In genomic region chr1:132388813-132389803, GRCm38 (mm10) we compare ENCODE assay signal across 8 mouse cellular contexts. TPM values are rescaled to one million over a fixed set of nuclear protein-coding genes. Genes with fewer than 3 reads are reported as not detected.
DNase-seq lines count a peak whose midpoint lies in the region; ATAC-seq and TF ChIP-seq lines count a peak whose summit lies in the region.

No protein-coding gene starts in this region.

- H3K36me3 ChIP-seq in spleen, adult 2 months (ENCODE audit: control insufficient read depth, insufficient read depth, low read length), result no peaks in the 10 kb centered on the region
- H3K36me3 ChIP-seq in forebrain, embryonic 13.5 days (ENCODE audit: poor library complexity, severe bottlenecking), result 0 out of 2 replicates have a peak, but pooled peaks cover under 1% of the 10 kb centered on the region
- H3K36me3 ChIP-seq in limb, embryonic 10.5 days, result peaks cover 4% of the 10 kb centered on the region
- no peaks in the 10 kb centered on the region for H3K36me3 ChIP-seq in midbrain, embryonic 16.5 days (ENCODE audit: control insufficient read depth, insufficient read depth, low read length)

- TF ChIP-seq CTCF in spleen, adult 2 months (IDR thresholded peaks at IDR 0.05; ENCODE audit: extremely low read depth, insufficient read depth, insufficient read length, insufficient replicate concordance), result no peak

- peak overlapping the region; percentile 60 for H3K27ac ChIP-seq in spleen, adult 2 months (ENCODE audit: insufficient read depth, low read length)
- H3K27ac ChIP-seq in forebrain, embryonic 13.5 days, result no peak overlapping the region
- H3K27ac ChIP-seq in limb, embryonic 10.5 days, result peak overlapping the region; percentile 53; the same call in 1 of the 2 replicates
- H3K27ac ChIP-seq in midbrain, embryonic 16.5 days (ENCODE audit: low read length), result peak overlapping the region; percentile 6; the same call in 1 of the 2 replicates

- peaks cover 9% of the 10 kb centered on the region for H3K27me3 ChIP-seq in spleen, adult 2 months (ENCODE audit: control insufficient read depth, insufficient read depth, low read length)
- H3K27me3 ChIP-seq in forebrain, embryonic 13.5 days, result no peaks in the 10 kb centered on the region
- no peaks in the 10 kb centered on the region for H3K27me3 ChIP-seq in limb, embryonic 10.5 days (ENCODE audit: low read depth, poor library complexity, severe bottlenecking)
- H3K27me3 ChIP-seq in midbrain, embryonic 16.5 days (ENCODE audit: control insufficient read depth, insufficient read depth, low read depth, low read length), result no peaks in the 10 kb centered on the region

- 0 out of 2 replicates have a peak overlapping the region, but pooled peaks have one; percentile 6 for H3K4me3 ChIP-seq in spleen, adult 2 months (ENCODE audit: extremely low read depth, insufficient read depth, insufficient read length)
- peak overlapping the region; percentile 69 for H3K4me3 ChIP-seq in forebrain, embryonic 13.5 days
- H3K4me3 ChIP-seq in limb, embryonic 10.5 days, result peak overlapping the region; percentile 79
- peak overlapping the region; percentile 69 for H3K4me3 ChIP-seq in midbrain, embryonic 16.5 days (ENCODE audit: low read depth, low read length)

- no peak for TF ChIP-seq POLR2A in spleen, adult 2 months (IDR thresholded peaks at IDR 0.05; ENCODE audit: low read depth, low read length)

- peak overlapping the region; percentile 89 for H3K9ac ChIP-seq in forebrain, embryonic 13.5 days
- peak overlapping the region; percentile 87 for H3K9ac ChIP-seq in midbrain, embryonic 16.5 days (ENCODE audit: low read depth, low read length)

- no peak for ATAC-seq in forebrain, embryonic 13.5 days
- no peak for ATAC-seq in midbrain, embryonic 16.5 days
- ATAC-seq in CD4-positive, CD25-positive, alpha-beta regulatory T cell, adult 4 months, result no peak

- DNase-seq in spleen, adult 2 months (ENCODE audit: low read depth in 1 of 2, low spot score in 2 of 2), result no peak
- DNase-seq in spleen, adult 18-20 months, result no peak
- no peak for DNase-seq in limb, embryonic 10.5 days (ENCODE audit: low spot score)
- DNase-seq in gastrocnemius, adult 8-10 months (ENCODE audit: low spot score in 2 of 2), result no peak
- no peak for DNase-seq in layer of hippocampus, adult 8-10 months (ENCODE audit: low spot score in 2 of 2)

- peaks cover 9% of the 10 kb centered on the region for H3K4me1 ChIP-seq in spleen, adult 2 months (ENCODE audit: control insufficient read depth, insufficient read depth, insufficient read length)
- H3K4me1 ChIP-seq in forebrain, embryonic 13.5 days, result peaks cover 78% of the 10 kb centered on the region
- peaks cover 73% of the 10 kb centered on the region for H3K4me1 ChIP-seq in limb, embryonic 10.5 days
- H3K4me1 ChIP-seq in midbrain, embryonic 16.5 days (ENCODE audit: control insufficient read depth, insufficient read depth, low read length), result peaks cover 68% of the 10 kb centered on the region

- WGBS in spleen, adult 2 months, result 69% methylated on average over 8 of the region's 8 CpGs
- 55% methylated on average over 8 of the region's 8 CpGs for WGBS in forebrain, embryonic 13.5 days
- WGBS in limb, embryonic 10.5 days, result 49% methylated on average over 8 of the region's 8 CpGs
- WGBS in midbrain, embryonic 16.5 days, result 48% methylated on average over 8 of the region's 8 CpGs

- no peaks in the 10 kb centered on the region for H3K9me3 ChIP-seq in forebrain, embryonic 13.5 days (replicated peaks)
- no peaks in the 10 kb centered on the region for H3K9me3 ChIP-seq in limb, embryonic 10.5 days (replicated peaks)
- H3K9me3 ChIP-seq in midbrain, embryonic 16.5 days (replicated peaks; ENCODE audit: control insufficient read depth, low read length, poor library complexity, severe bottlenecking), result no peaks in the 10 kb centered on the region

- peak overlapping the region; percentile 87 for H3K4me2 ChIP-seq in forebrain, embryonic 13.5 days
- peak overlapping the region; percentile 85 for H3K4me2 ChIP-seq in midbrain, embryonic 16.5 days (ENCODE audit: low read length)

RNA-seq across cellular contexts. Expression of gene Tmcc2, which starts 2.0 kb away (rescaled TPM):
- 116 and 244 TPM in 2 replicates for polyA plus RNA-seq in spleen, adult 2 months (2012; rRNA removed)
- polyA plus RNA-seq in forebrain, embryonic 13.5 days (2015; fragmentation: Nextera tagmentation; extraction: Ambion mirVana), result 16.7 and 19.7 TPM in 2 replicates
- 7.6 and 8.0 TPM in 2 replicates for polyA plus RNA-seq in limb, embryonic 10.5 days (2016; fragmentation: Nextera tagmentation; extraction: Ambion mirVana)
- 33.3 and 38.1 TPM in 2 replicates for polyA plus RNA-seq in midbrain, embryonic 16.5 days (2015; fragmentation: Nextera tagmentation; extraction: Ambion mirVana)
- 10 to 100 TPM; 38.8 to 60.0 (median 49.4) TPM for total RNA-seq in gastrocnemius, adult 8-10 months (2022)
- 1 to 10 TPM; 1.0 to 1.2 TPM for polyA plus RNA-seq in CD4-positive, CD25-positive, alpha-beta regulatory T cell, adult 4 months (2017; shearing (Covaris generic))
- total RNA-seq in layer of hippocampus, adult 8-10 months (2022), result 100 to 1,000 TPM; 201 to 235 (median 218) TPM

RNA-seq across cellular contexts. Expression of gene Dstyk, which starts 28.2 kb away (rescaled TPM):
- polyA plus RNA-seq in spleen, adult 2 months (2012; rRNA removed), result 4.6 and 5.3 TPM in 2 replicates
- 10.5 and 12.5 TPM in 2 replicates for polyA plus RNA-seq in forebrain, embryonic 13.5 days (2015; fragmentation: Nextera tagmentation; extraction: Ambion mirVana)
- polyA plus RNA-seq in limb, embryonic 10.5 days (2016; fragmentation: Nextera tagmentation; extraction: Ambion mirVana), result 13.3 and 15.9 TPM in 2 replicates
- polyA plus RNA-seq in midbrain, embryonic 16.5 days (2015; fragmentation: Nextera tagmentation; extraction: Ambion mirVana), result 10.3 and 10.5 TPM in 2 replicates
- 10 to 100 TPM in 1 of 4 experiments, 1 to 10 TPM in 3; 7.7 to 11.2 (median 8.5) TPM for total RNA-seq in gastrocnemius, adult 8-10 months (2022)
- 1 to 10 TPM; 4.9 to 7.1 TPM for polyA plus RNA-seq in CD4-positive, CD25-positive, alpha-beta regulatory T cell, adult 4 months (2017; shearing (Covaris generic))
- 10 to 100 TPM; 41.2 to 53.1 (median 47.5) TPM for total RNA-seq in layer of hippocampus, adult 8-10 months (2022)

Comparison
In these comparisons a context has a peak if more than half of its experiments do, and no peak if none do; other contexts are left out.
1. H3K4me3 ChIP-seq: peak in every context shown above with its lines; median percentile 79 in limb, embryonic 10.5 days; 69 in forebrain, embryonic 13.5 days; 69 in midbrain, embryonic 16.5 days; 6 in spleen, adult 2 months.